Mouse (Mus musculus) kidney, embryonic 16.5 days (tissue): ENCODE measurements at regions not wholly inside any gene's neighbourhood (a gene's known extent, or its start where the extent isn't known, plus 50 kb on each side); places are given as distances from the start of the nearest gene placed in this dataset.

Source experiments
- ATAC-seq: fragments of 200-750 bp; cut with Nextera tagmentation; 2 replicates; pipeline ENCODE4 v1.8.0; 2017; ENCODE audit warnings: moderate TSS enrichment; ENCODE audit not compliant: low FRiP score, low TSS enrichment
- H3K27ac ChIP-seq: fragments of 300-500 bp; sonication (generic); 2 replicates; pipeline ENCODE4 v1.5.1; 2014; ENCODE audit warnings: low read length
- H3K27me3 ChIP-seq: fragments of 300-500 bp; sonication (generic); 2 replicates; pipeline ENCODE4 v1.6.1; 2014; ENCODE audit warnings: low read length, control low read depth, mixed read lengths; ENCODE audit not compliant: insufficient read depth
- H3K36me3 ChIP-seq: fragments of 300-500 bp; sonication (generic); 2 replicates; pipeline ENCODE4 v1.6.1; 2014; ENCODE audit warnings: low read length, control low read depth, mixed read lengths; ENCODE audit not compliant: insufficient read depth
- H3K4me1 ChIP-seq: fragments of 300-500 bp; sonication (generic); 2 replicates; pipeline ENCODE4 v1.6.1; 2014; ENCODE audit warnings: low read length, control low read depth, mixed read lengths; ENCODE audit not compliant: insufficient read depth
- H3K4me2 ChIP-seq: fragments of 300-500 bp; sonication (generic); replicated peaks from 2 replicates; pipeline ENCODE4 v1.6.1; 2014; ENCODE audit warnings: low read depth, low read length
- H3K4me3 ChIP-seq: fragments of 300-500 bp; sonication (generic); 2 replicates; pipeline ENCODE4 v1.5.1; 2014; ENCODE audit warnings: mild to moderate bottlenecking, low read length
- H3K9ac ChIP-seq: fragments of 300-500 bp; sonication (generic); replicated peaks from 2 replicates; pipeline ENCODE4 v1.6.1; 2014; ENCODE audit warnings: low read length
- H3K9me3 ChIP-seq: fragments of 300-500 bp; sonication (generic); 2 replicates; pipeline ENCODE4 v1.6.1; 2016; ENCODE audit warnings: low read length, control low read depth
- WGBS: fragments of 180-500 bp; shearing (Covaris S2); extraction: QIAGEN DNeasy Blood & Tissue Kit; methylation state at CpG from one replicate; pipeline ENCODE4 v1.1.7; 2014; 5-methylcytosine and 5-hydroxymethylcytosine counted together

GRCm38 (mm10) chr11:48746503-48746902 lies 53.6 kb upstream of the Rack1 start:
- 90% methylated on average over 1 of the region's 1 CpGs for WGBS
- Histone ChIP-seq H3K4me2 (no peak overlapping the region), H3K9me3 (no peaks in the 10 kb centered on the region), H3K4me3 (no peak overlapping the region), H3K36me3 (no peaks in the 10 kb centered on the region), H3K4me1 (no peaks in the 10 kb centered on the region), H3K9ac (no peak overlapping the region), H3K27me3 (no peaks in the 10 kb centered on the region), H3K27ac (no peak overlapping the region)
- ATAC-seq, result no peak

GRCm38 (mm10) chr11:48748066-48748465 lies 52.1 kb upstream of the Rack1 start:
- WGBS, result 79% methylated on average over 2 of the region's 2 CpGs
- ATAC-seq, result no peak

More at GRCm38 (mm10) chr11:48748066-48748465, 52.1 kb upstream of the Rack1 start:
- no peak overlapping the region for H3K4me2 ChIP-seq
- H3K4me3 ChIP-seq, result no peak overlapping the region
- H3K4me1 ChIP-seq, result no peaks in the 10 kb centered on the region
- no peaks in the 10 kb centered on the region for H3K27me3 ChIP-seq
- no peak overlapping the region for H3K27ac ChIP-seq
- H3K9ac ChIP-seq, result no peak overlapping the region
- no peaks in the 10 kb centered on the region for H3K36me3 ChIP-seq
- no peaks in the 10 kb centered on the region for H3K9me3 ChIP-seq
